ENCODE assay signal across 13 mouse cellular contexts in genomic region chr7:95834236-95834919, GRCm38 (mm10).
A peak's percentile ranks its signal among the peaks of the same experiment; 100 is the strongest.
DNase-seq lines count a peak whose midpoint lies in the region; ATAC-seq lines count a peak whose summit lies in the region.
"Had no signal": no experiment of that assay in that cellular context is flagged by ENCODE, and none has a peak within 500 bp of the region (broad histone marks: within the 10 kb centered on the region; RNA-seq: fewer than 3 reads in every experiment).

No protein-coding gene starts in this region.

- no peaks in the 10 kb centered on the region for H3K36me3 ChIP-seq in heart, embryonic 10.5 days
- H3K36me3 ChIP-seq in midbrain, embryonic 11.5 days (ENCODE audit: control insufficient read depth, insufficient read depth, low read length) = no peaks in the 10 kb centered on the region
- H3K36me3 ChIP-seq in midbrain, embryonic 10.5 days = no peaks in the 10 kb centered on the region
- no peaks in the 10 kb centered on the region for H3K36me3 ChIP-seq in hindbrain, embryonic 16.5 days (ENCODE audit: control insufficient read depth, insufficient read depth, low read length)
- H3K36me3 ChIP-seq in neural tube, embryonic 14.5 days (ENCODE audit: control insufficient read depth, insufficient read depth, low read length) = no peaks in the 10 kb centered on the region
- H3K36me3 ChIP-seq: heart, embryonic 15.5 days; lung, embryonic 15.5 days had no signal

- H3K27ac ChIP-seq in heart, embryonic 10.5 days = no peak overlapping the region
- no peak overlapping the region for H3K27ac ChIP-seq in midbrain, embryonic 11.5 days (ENCODE audit: low read depth, low read length)
- no peak overlapping the region for H3K27ac ChIP-seq in midbrain, embryonic 10.5 days (replicated peaks)
- no peak overlapping the region for H3K27ac ChIP-seq in hindbrain, embryonic 16.5 days (ENCODE audit: low read depth, low read length)
- H3K27ac ChIP-seq in neural tube, embryonic 14.5 days (ENCODE audit: low read depth, low read length) = no peak overlapping the region
- H3K27ac ChIP-seq: gastrocnemius, adult 2 months; heart, embryonic 15.5 days; lung, embryonic 15.5 days had no signal

- no peaks in the 10 kb centered on the region for H3K4me1 ChIP-seq in heart, embryonic 10.5 days
- H3K4me1 ChIP-seq in midbrain, embryonic 11.5 days (ENCODE audit: control insufficient read depth, insufficient read depth, low read length) = no peaks in the 10 kb centered on the region; the same call in 1 of the 2 replicates
- peaks cover 5% of the 10 kb centered on the region; the same call in 1 of the 2 replicates for H3K4me1 ChIP-seq in midbrain, embryonic 10.5 days
- H3K4me1 ChIP-seq in hindbrain, embryonic 16.5 days (ENCODE audit: control insufficient read depth, insufficient read depth, low read depth, low read length) = no peaks in the 10 kb centered on the region
- H3K4me1 ChIP-seq in neural tube, embryonic 14.5 days (ENCODE audit: control insufficient read depth, insufficient read depth, low read length) = no peaks in the 10 kb centered on the region
- H3K4me1 ChIP-seq: lung, embryonic 15.5 days had no signal

- H3K27me3 ChIP-seq in heart, embryonic 10.5 days (ENCODE audit: insufficient read depth, poor library complexity, severe bottlenecking) = no peaks in the 10 kb centered on the region
- no peaks in the 10 kb centered on the region; the same call in 1 of the 2 replicates for H3K27me3 ChIP-seq in midbrain, embryonic 11.5 days (ENCODE audit: control insufficient read depth, insufficient read depth, low read length)
- no peaks in the 10 kb centered on the region for H3K27me3 ChIP-seq in midbrain, embryonic 10.5 days (ENCODE audit: low read depth, poor library complexity, severe bottlenecking)
- H3K27me3 ChIP-seq in hindbrain, embryonic 16.5 days (replicated peaks; ENCODE audit: control insufficient read depth, insufficient read depth, low read length) = no peaks in the 10 kb centered on the region; the same call in 1 of the 2 replicates
- no peaks in the 10 kb centered on the region for H3K27me3 ChIP-seq in neural tube, embryonic 14.5 days (ENCODE audit: control insufficient read depth, insufficient read depth, low read length)
- H3K27me3 ChIP-seq: heart, embryonic 15.5 days; lung, embryonic 15.5 days; Patski had no signal

- H3K4me3 ChIP-seq in heart, embryonic 10.5 days = no peak overlapping the region
- no peak overlapping the region for H3K4me3 ChIP-seq in midbrain, embryonic 11.5 days (ENCODE audit: low read depth, low read length)
- no peak overlapping the region for H3K4me3 ChIP-seq in midbrain, embryonic 10.5 days
- H3K4me3 ChIP-seq in hindbrain, embryonic 16.5 days (ENCODE audit: low read length) = no peak overlapping the region
- H3K4me3 ChIP-seq in neural tube, embryonic 14.5 days (ENCODE audit: low read depth, low read length) = no peak overlapping the region
- H3K4me3 ChIP-seq: gastrocnemius, adult 2 months; heart, embryonic 15.5 days; lung, embryonic 15.5 days had no signal

- 85% methylated on average over 10 of the region's 10 CpGs for WGBS in heart, embryonic 10.5 days
- 83% methylated on average over 10 of the region's 10 CpGs for WGBS in midbrain, embryonic 11.5 days
- WGBS in midbrain, embryonic 10.5 days = 91% methylated on average over 10 of the region's 10 CpGs
- WGBS in hindbrain, embryonic 16.5 days = 53% methylated on average over 10 of the region's 10 CpGs
- 35% methylated on average over 10 of the region's 10 CpGs for WGBS in neural tube, embryonic 14.5 days

- H3K9ac ChIP-seq in midbrain, embryonic 11.5 days (ENCODE audit: low read length) = no peak overlapping the region
- no peak overlapping the region for H3K9ac ChIP-seq in hindbrain, embryonic 16.5 days (ENCODE audit: low read depth, low read length)
- no peak overlapping the region for H3K9ac ChIP-seq in neural tube, embryonic 14.5 days (replicated peaks; ENCODE audit: low read depth, low read length)
- H3K9ac ChIP-seq: heart, embryonic 15.5 days; lung, embryonic 15.5 days had no signal

- peak; percentile 39 for DNase-seq in heart, embryonic 10.5 days (ENCODE audit: low spot score)
- DNase-seq in heart, adult 9 months (ENCODE audit: low spot score in 2 of 2) = no peak
- no peak for DNase-seq in midbrain, embryonic 11.5 days (ENCODE audit: low spot score, missing footprints)
- no peak for DNase-seq in midbrain, embryonic 10.5 days (ENCODE audit: low spot score)
- no peak for DNase-seq in thymus, adult 18-20 months
- no peak for DNase-seq in thymus, postnatal 36 days
- DNase-seq: cerebellum, adult 8-10 months; gastrocnemius, adult 2 months had no signal

- H3K9me3 ChIP-seq in heart, embryonic 10.5 days = no peaks in the 10 kb centered on the region
- H3K9me3 ChIP-seq in midbrain, embryonic 11.5 days (ENCODE audit: control insufficient read depth, low read length) = no peaks in the 10 kb centered on the region
- H3K9me3 ChIP-seq in midbrain, embryonic 10.5 days (replicated peaks) = no peaks in the 10 kb centered on the region
- no peaks in the 10 kb centered on the region for H3K9me3 ChIP-seq in hindbrain, embryonic 16.5 days (ENCODE audit: control insufficient read depth, low read length)
- no peaks in the 10 kb centered on the region for H3K9me3 ChIP-seq in neural tube, embryonic 14.5 days (ENCODE audit: control insufficient read depth, low read length)
- H3K9me3 ChIP-seq: heart, embryonic 15.5 days; lung, embryonic 15.5 days had no signal

- 0 out of 2 replicates have a peak, but pooled peaks have one; percentile 35 for ATAC-seq in midbrain, embryonic 11.5 days (ENCODE audit: low FRiP score)
- ATAC-seq in hindbrain, embryonic 16.5 days = 0 out of 2 replicates have a peak, but pooled peaks have one; percentile 27
- ATAC-seq in neural tube, embryonic 14.5 days (ENCODE audit: low read depth) = peak; percentile 74; the same call in 1 of the 2 replicates
- ATAC-seq: Patski had no signal

- no peak overlapping the region for H3K4me2 ChIP-seq in midbrain, embryonic 11.5 days
- H3K4me2 ChIP-seq in hindbrain, embryonic 16.5 days (ENCODE audit: low read length) = no peak overlapping the region
- H3K4me2 ChIP-seq in neural tube, embryonic 14.5 days (ENCODE audit: low read depth, low read length) = no peak overlapping the region
- H3K4me2 ChIP-seq: heart, embryonic 15.5 days; lung, embryonic 15.5 days had no signal
